Mouse (Mus musculus): ENCODE measurements around the gene Fbxw27.
"Not testable (repeated sequence)": the region's sequence is repeated elsewhere in the genome, so short reads cannot be mapped to it uniquely, and the experiment has no call there.

DNA sequence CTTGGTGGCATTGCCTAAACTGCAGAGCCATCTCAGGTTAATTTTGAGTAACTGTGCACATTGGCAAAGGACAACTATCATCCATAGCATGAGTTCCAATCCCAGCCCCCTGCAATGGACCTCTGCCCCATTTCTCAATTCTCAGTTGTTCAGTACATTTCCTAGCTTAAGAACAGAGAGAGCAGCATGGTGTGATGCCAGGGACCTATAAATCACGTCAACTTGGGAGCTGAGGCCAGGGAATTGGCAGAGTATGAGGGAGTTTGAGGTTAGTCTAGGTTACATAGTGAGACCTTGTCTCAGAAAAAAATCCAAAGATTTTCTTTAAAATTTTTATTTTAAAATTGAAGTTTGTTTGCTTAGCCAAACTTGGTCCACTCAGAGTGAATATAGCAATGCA, 23.6 kb downstream of the Fbxw27 start:
- TF ChIP-seq POLR2A (IDR thresholded peaks at IDR 0.05; ENCODE audit: borderline replicate concordance, extremely low read depth, low read depth, low read length); CTCF (IDR thresholded peaks at IDR 0.05; ENCODE audit: insufficient read depth, low read length): not testable (repeated sequence)

Measured in lung, adult 2 months (tissue).